Mouse (Mus musculus): ENCODE data around the gene Kazn. TPM values are rescaled to one million over a fixed set of nuclear protein-coding genes. Genes with fewer than 3 reads are reported as not detected.

Kazn gene
- polyA plus RNA-seq, 1 experiment from 2014 or later = 16.4 TPM

GRCm38 (mm10) chr4:142071243-142071991 is 167.8 kb downstream of the Kazn start:
- H3K9me3 ChIP-seq (replicated peaks; ENCODE audit: low read length) = no peaks in the 10 kb centered on the region
- no peak overlapping the region for H3K4me3 ChIP-seq (replicated peaks; ENCODE audit: low read depth, low read length)
- no peak overlapping the region for H3K4me2 ChIP-seq (ENCODE audit: low read length)
- WGBS = 29% methylated on average over 18 of the region's 18 CpGs
- no peak for ATAC-seq (replicated peaks; ENCODE audit: low FRiP score, low read depth)
- no peaks in the 10 kb centered on the region for H3K36me3 ChIP-seq (ENCODE audit: insufficient read depth, low read length)
- 0 out of 2 replicates have a peak overlapping the region, but pooled peaks have one; percentile 20 for H3K27ac ChIP-seq
- no peak for DNase-seq (ENCODE audit: low spot score)
- no peak overlapping the region for H3K9ac ChIP-seq (ENCODE audit: low read depth, low read length)
- peaks cover 16% of the 10 kb centered on the region for H3K4me1 ChIP-seq (replicated peaks; ENCODE audit: insufficient read depth, low read length)
- TF ChIP-seq CTCF (IDR thresholded peaks at IDR 0.05; ENCODE audit: low read depth) = no peak
- H3K27me3 ChIP-seq (ENCODE audit: insufficient read depth, low read length) = no peaks in the 10 kb centered on the region

GRCm38 (mm10) chr4:142070840-142071239 is 168.4 kb downstream of the Kazn start:
- Histone ChIP-seq H3K36me3 (ENCODE audit: insufficient read depth, low read length) (no peaks in the 10 kb centered on the region), H3K27me3 (ENCODE audit: insufficient read depth, low read length) (no peaks in the 10 kb centered on the region), H3K27ac (peak overlapping the region; percentile 20; the same call in 1 of the 2 replicates), H3K9ac (ENCODE audit: low read depth, low read length) (no peak overlapping the region), H3K4me3 (replicated peaks; ENCODE audit: low read depth, low read length) (no peak overlapping the region), H3K4me1 (replicated peaks; ENCODE audit: insufficient read depth, low read length) (peaks cover 22% of the 10 kb centered on the region), H3K4me2 (ENCODE audit: low read length) (no peak overlapping the region), H3K9me3 (replicated peaks; ENCODE audit: low read length) (no peaks in the 10 kb centered on the region)
- WGBS = 24% methylated on average over 8 of the region's 8 CpGs
- ATAC-seq (replicated peaks; ENCODE audit: low FRiP score, low read depth) (no peak), DNase-seq (ENCODE audit: low spot score) (no peak)
- TF ChIP-seq CTCF (IDR thresholded peaks at IDR 0.05; ENCODE audit: low read depth) = no peak

GRCm38 (mm10) chr4:142068899-142069812 is 170.0 kb downstream of the Kazn start:
- peak overlapping the region; percentile 54; the same call in 1 of the 2 replicates for H3K27ac ChIP-seq
- TF ChIP-seq CTCF (IDR thresholded peaks at IDR 0.05; ENCODE audit: low read depth) = no peak
- peaks cover 34% of the 10 kb centered on the region for H3K4me1 ChIP-seq (replicated peaks; ENCODE audit: insufficient read depth, low read length)
- ATAC-seq (replicated peaks; ENCODE audit: low FRiP score, low read depth) = peak; percentile 27; the same call in 1 of the 2 replicates
- no peak for DNase-seq (ENCODE audit: low spot score)
- no peaks in the 10 kb centered on the region for H3K9me3 ChIP-seq (replicated peaks; ENCODE audit: low read length)
- no peaks in the 10 kb centered on the region for H3K27me3 ChIP-seq (ENCODE audit: insufficient read depth, low read length)
- WGBS = 53% methylated on average over 18 of the region's 18 CpGs
- H3K4me2 ChIP-seq (ENCODE audit: low read length) = no peak overlapping the region
- H3K4me3 ChIP-seq (replicated peaks; ENCODE audit: low read depth, low read length) = no peak overlapping the region
- H3K36me3 ChIP-seq (ENCODE audit: insufficient read depth, low read length) = no peaks in the 10 kb centered on the region
- H3K9ac ChIP-seq (ENCODE audit: low read depth, low read length) = no peak overlapping the region

- WGBS = 31% methylated on average over 4 of the region's 4 CpGs
- no peak overlapping the region for H3K9ac ChIP-seq (ENCODE audit: low read depth, low read length)
- DNase-seq (ENCODE audit: low spot score) = no peak
- H3K4me2 ChIP-seq (ENCODE audit: low read length) = no peak overlapping the region
- ATAC-seq (replicated peaks; ENCODE audit: low FRiP score, low read depth) = no peak
- H3K4me1 ChIP-seq (replicated peaks; ENCODE audit: insufficient read depth, low read length) = peaks cover 34% of the 10 kb centered on the region
- H3K36me3 ChIP-seq (ENCODE audit: insufficient read depth, low read length) = no peaks in the 10 kb centered on the region
- no peak overlapping the region for H3K4me3 ChIP-seq (replicated peaks; ENCODE audit: low read depth, low read length)
- H3K27me3 ChIP-seq (ENCODE audit: insufficient read depth, low read length) = no peaks in the 10 kb centered on the region
- TF ChIP-seq CTCF (IDR thresholded peaks at IDR 0.05; ENCODE audit: low read depth) = no peak
- no peaks in the 10 kb centered on the region for H3K9me3 ChIP-seq (replicated peaks; ENCODE audit: low read length)
- H3K27ac ChIP-seq = peak overlapping the region; percentile 73
Measured at GRCm38 (mm10) chr4:142066576-142066975, 172.6 kb downstream of the Kazn start.

GRCm38 (mm10) chr4:142065835-142066234 is 173.4 kb downstream of the Kazn start:
- peaks cover 30% of the 10 kb centered on the region for H3K4me1 ChIP-seq (replicated peaks; ENCODE audit: insufficient read depth, low read length)

GRCm38 (mm10) chr4:142065270-142065669 is 173.9 kb downstream of the Kazn start:
- no peak for TF ChIP-seq CTCF (IDR thresholded peaks at IDR 0.05; ENCODE audit: low read depth)
- no peak overlapping the region for H3K4me2 ChIP-seq (ENCODE audit: low read length)
- H3K27ac ChIP-seq = peak overlapping the region; percentile 73
- H3K36me3 ChIP-seq (ENCODE audit: insufficient read depth, low read length) = no peaks in the 10 kb centered on the region
- 53% methylated on average over 8 of the region's 8 CpGs for WGBS
- H3K4me3 ChIP-seq (replicated peaks; ENCODE audit: low read depth, low read length) = no peak overlapping the region
- peak; percentile 63 for DNase-seq (ENCODE audit: low spot score)
- peaks cover 31% of the 10 kb centered on the region for H3K4me1 ChIP-seq (replicated peaks; ENCODE audit: insufficient read depth, low read length)
- H3K27me3 ChIP-seq (ENCODE audit: insufficient read depth, low read length) = no peaks in the 10 kb centered on the region
- H3K9me3 ChIP-seq (replicated peaks; ENCODE audit: low read length) = no peaks in the 10 kb centered on the region
- ATAC-seq (replicated peaks; ENCODE audit: low FRiP score, low read depth) = no peak
- H3K9ac ChIP-seq (ENCODE audit: low read depth, low read length) = no peak overlapping the region

More at GRCm38 (mm10) chr4:142065835-142066234, 173.4 kb downstream of the Kazn start:
- H3K9me3 ChIP-seq (replicated peaks; ENCODE audit: low read length) = no peaks in the 10 kb centered on the region
- DNase-seq (ENCODE audit: low spot score) (peak; percentile 63), ATAC-seq (replicated peaks; ENCODE audit: low FRiP score, low read depth) (no peak)
- H3K27ac ChIP-seq = peak overlapping the region; percentile 73
- no peak overlapping the region for H3K4me3 ChIP-seq (replicated peaks; ENCODE audit: low read depth, low read length)
- no peaks in the 10 kb centered on the region for H3K27me3 ChIP-seq (ENCODE audit: insufficient read depth, low read length)
- 53% methylated on average over 6 of the region's 6 CpGs for WGBS
- no peak overlapping the region for H3K4me2 ChIP-seq (ENCODE audit: low read length)
- no peak overlapping the region for H3K9ac ChIP-seq (ENCODE audit: low read depth, low read length)
- no peak for TF ChIP-seq CTCF (IDR thresholded peaks at IDR 0.05; ENCODE audit: low read depth)
- no peaks in the 10 kb centered on the region for H3K36me3 ChIP-seq (ENCODE audit: insufficient read depth, low read length)

Measured in kidney, postnatal 0 days (tissue).